Mouse (Mus musculus) brain, embryonic 14.5 days (tissue): ENCODE results near the gene Tead1.

Source experiments
- CTCF ChIP-seq: fragments of 200-500 bp; IDR thresholded peaks from 2 replicates; pipeline ENCODE4 v1.5.1; 2012; ENCODE audit warnings: inconsistent platforms, mild to moderate bottlenecking, moderate library complexity, borderline replicate concordance; ENCODE audit not compliant: insufficient read depth, insufficient read length; ENCODE audit errors: extremely low read depth
- POLR2A ChIP-seq: fragments of 200-500 bp; IDR thresholded peaks from 2 replicates; pipeline ENCODE4 v1.6.1; 2012; ENCODE audit warnings: mild to moderate bottlenecking, inconsistent platforms, borderline replicate concordance; ENCODE audit not compliant: poor library complexity, insufficient read depth, insufficient read length, severe bottlenecking; ENCODE audit errors: extremely low read depth

DNA sequence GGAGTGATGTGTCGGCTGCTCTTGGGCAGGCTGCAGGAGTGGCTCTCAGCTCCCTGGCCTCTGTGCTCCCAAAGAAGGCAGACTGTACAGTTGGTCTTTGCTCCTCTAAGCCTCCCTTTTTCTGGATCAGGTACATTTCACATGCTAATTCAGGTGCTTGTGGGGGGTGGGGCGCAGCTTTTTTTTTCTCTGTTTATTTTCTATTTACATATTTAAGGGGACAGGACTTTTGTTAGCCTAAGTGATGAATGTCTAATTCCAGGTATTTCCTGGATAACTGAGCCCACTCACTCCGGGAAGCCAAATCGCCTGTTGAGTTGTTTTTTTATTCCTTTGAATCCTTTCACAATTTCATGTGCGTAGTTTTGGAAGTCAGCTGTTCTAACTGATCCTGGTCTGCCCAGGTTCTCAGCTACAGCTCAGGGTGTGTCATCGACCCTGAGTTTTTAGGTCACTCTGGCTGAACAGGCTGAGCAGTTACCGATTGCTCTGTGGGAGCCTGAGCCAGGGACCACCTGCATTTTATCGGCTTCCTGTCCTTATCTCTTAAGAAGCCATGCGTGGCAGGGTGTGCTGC, 9.4 kb downstream of the Tead1 start:
- no peak for TF ChIP-seq CTCF
- no peak for TF ChIP-seq POLR2A
